Mouse (Mus musculus): Measurements from ENCODE around the gene Megf9. TPM values are rescaled to one million over a fixed set of nuclear protein-coding genes. Genes with fewer than 3 reads are reported as not detected.

Gene Megf9
- polyA plus RNA-seq, 1 experiment, result 8.9 TPM

DNA sequence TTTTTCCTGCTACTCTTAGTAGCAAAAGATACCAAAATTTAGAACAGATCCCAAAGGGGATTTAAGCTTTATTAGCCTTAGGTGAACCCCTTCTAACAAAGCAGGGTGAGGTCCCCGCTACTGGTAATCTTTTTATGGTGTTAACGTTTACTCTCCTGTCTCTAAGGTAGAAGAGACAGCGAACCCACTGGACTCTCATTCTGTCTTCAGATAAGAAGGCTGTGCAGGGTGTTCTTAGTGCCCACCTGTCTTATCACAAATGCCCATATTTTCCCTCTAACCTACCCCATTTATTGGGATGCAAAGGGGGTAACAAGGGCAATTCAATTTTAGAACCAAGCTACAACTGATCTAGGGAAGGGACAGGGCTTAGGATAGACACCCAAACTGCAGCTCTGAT, 6.2 kb downstream of the Megf9 start:
- 94% methylated on average over 3 of the region's 3 CpGs for WGBS
- H3K4me3 ChIP-seq (ENCODE audit: insufficient read depth, low read depth, low read length), result no peak overlapping the region
- H3K4me1 ChIP-seq (ENCODE audit: control insufficient read depth, insufficient read depth, low read length), result no peaks in the 10 kb centered on the region
- no peak for DNase-seq
- H3K27ac ChIP-seq (ENCODE audit: insufficient read depth, low read depth, low read length), result no peak overlapping the region
- H3K36me3 ChIP-seq (ENCODE audit: control insufficient read depth, insufficient read depth, low read length), result no peaks in the 10 kb centered on the region
- TF ChIP-seq POLR2A (IDR thresholded peaks at IDR 0.05; ENCODE audit: low read depth, low read length) (no peak), CTCF (conservative IDR thresholded peaks at IDR 0.05; ENCODE audit: insufficient read depth, insufficient read length, low read depth, low read length) (no peak)
- no peaks in the 10 kb centered on the region for H3K27me3 ChIP-seq (replicated peaks; ENCODE audit: control insufficient read depth, insufficient read depth, low read length)

DNA sequence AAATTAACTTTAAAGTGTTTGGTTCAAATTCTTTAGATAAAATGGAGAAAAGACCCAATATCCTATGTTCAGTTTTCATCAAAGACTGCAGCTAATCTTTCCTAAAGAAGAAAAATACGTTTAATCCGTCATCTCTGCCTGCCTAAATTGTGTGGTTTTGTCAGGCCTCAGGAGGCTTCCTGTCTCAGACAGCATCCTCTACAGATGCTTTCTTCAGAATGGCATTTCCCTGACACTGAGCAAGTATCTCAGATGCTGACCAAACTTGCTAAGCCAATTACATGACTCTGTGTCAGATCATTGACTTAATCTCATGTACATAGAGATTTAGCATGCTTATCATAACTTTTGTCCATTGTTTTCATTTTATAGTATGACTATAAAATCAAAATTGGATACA, 11.4 kb downstream of the Megf9 start:
- Histone ChIP-seq H3K4me3 (ENCODE audit: insufficient read depth, low read depth, low read length) (no peak overlapping the region), H3K4me1 (ENCODE audit: control insufficient read depth, insufficient read depth, low read length) (no peaks in the 10 kb centered on the region), H3K27ac (ENCODE audit: insufficient read depth, low read depth, low read length) (0 out of 2 replicates have a peak overlapping the region, but pooled peaks have one; percentile 31), H3K27me3 (replicated peaks; ENCODE audit: control insufficient read depth, insufficient read depth, low read length) (no peaks in the 10 kb centered on the region), H3K36me3 (ENCODE audit: control insufficient read depth, insufficient read depth, low read length) (no peaks in the 10 kb centered on the region)
- DNase-seq, result no peak
- TF ChIP-seq POLR2A (IDR thresholded peaks at IDR 0.05; ENCODE audit: low read depth, low read length), result no peak
- 83% methylated on average over 2 of the region's 2 CpGs for WGBS

DNA sequence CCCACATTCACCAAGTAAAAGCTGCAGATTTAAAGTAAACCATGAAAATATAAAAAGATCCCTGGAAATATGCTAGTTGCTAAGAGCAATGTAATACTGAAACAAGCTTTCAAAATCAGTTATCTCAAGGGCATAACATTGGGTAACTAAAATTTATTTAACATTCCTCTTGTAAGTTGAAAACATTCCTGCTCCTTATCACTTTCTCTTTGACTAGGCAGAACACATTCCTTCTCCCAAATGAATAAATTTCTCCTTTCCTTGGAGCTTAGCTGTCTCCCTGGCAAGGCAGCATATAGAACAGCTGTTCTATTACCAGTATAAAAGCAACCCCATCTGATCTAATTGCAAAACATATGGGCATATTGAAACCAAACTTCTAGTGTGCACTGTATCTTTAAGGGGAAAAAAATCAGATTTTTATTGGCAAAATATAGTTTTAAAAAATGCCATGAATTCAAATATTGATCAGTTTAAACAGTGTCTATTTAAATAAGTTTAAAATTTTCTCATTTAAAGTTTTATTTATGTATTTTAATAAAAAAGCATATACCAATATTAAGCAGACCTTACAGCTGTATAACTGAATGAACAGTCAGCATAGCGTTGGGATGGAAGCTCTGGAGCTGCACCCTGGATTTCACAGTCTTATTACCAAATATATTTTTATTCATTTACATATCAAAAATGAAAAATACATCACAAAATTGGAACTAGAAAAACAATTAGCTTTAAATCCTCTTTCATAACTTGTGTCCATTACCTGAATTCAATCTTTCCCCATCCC, 13.1 kb downstream of the Megf9 start:
- WGBS, result 94% methylated on average over 1 of the region's 1 CpGs
- no peak overlapping the region for H3K27ac ChIP-seq (ENCODE audit: insufficient read depth, low read depth, low read length)
- H3K27me3 ChIP-seq (replicated peaks; ENCODE audit: control insufficient read depth, insufficient read depth, low read length), result no peaks in the 10 kb centered on the region
- no peaks in the 10 kb centered on the region for H3K4me1 ChIP-seq (ENCODE audit: control insufficient read depth, insufficient read depth, low read length)
- DNase-seq, result no peak
- TF ChIP-seq CTCF (conservative IDR thresholded peaks at IDR 0.05; ENCODE audit: insufficient read depth, insufficient read length, low read depth, low read length) (no peak), POLR2A (IDR thresholded peaks at IDR 0.05; ENCODE audit: low read depth, low read length) (no peak)
- H3K36me3 ChIP-seq (ENCODE audit: control insufficient read depth, insufficient read depth, low read length), result no peaks in the 10 kb centered on the region
- no peak overlapping the region for H3K4me3 ChIP-seq (ENCODE audit: insufficient read depth, low read depth, low read length)

- H3K27ac ChIP-seq (ENCODE audit: insufficient read depth, low read depth, low read length), result no peak overlapping the region
- DNase-seq, result no peak
- H3K4me3 ChIP-seq (ENCODE audit: insufficient read depth, low read depth, low read length), result no peak overlapping the region
- H3K27me3 ChIP-seq (replicated peaks; ENCODE audit: control insufficient read depth, insufficient read depth, low read length), result no peaks in the 10 kb centered on the region
- 83% methylated on average over 1 of the region's 1 CpGs for WGBS
- no peaks in the 10 kb centered on the region; the same call in 1 of the 2 replicates for H3K4me1 ChIP-seq (ENCODE audit: control insufficient read depth, insufficient read depth, low read length)
- TF ChIP-seq CTCF (conservative IDR thresholded peaks at IDR 0.05; ENCODE audit: insufficient read depth, insufficient read length, low read depth, low read length) (no peak), POLR2A (IDR thresholded peaks at IDR 0.05; ENCODE audit: low read depth, low read length) (no peak)
- H3K36me3 ChIP-seq (ENCODE audit: control insufficient read depth, insufficient read depth, low read length), result no peaks in the 10 kb centered on the region
Measured at GRCm38 (mm10) chr4:70517646-70518045, 17.1 kb downstream of the Megf9 start.

GRCm38 (mm10) chr4:70516289-70516688, 18.5 kb downstream of the Megf9 start:
- TF ChIP-seq POLR2A (IDR thresholded peaks at IDR 0.05; ENCODE audit: low read depth, low read length) (no peak), CTCF (conservative IDR thresholded peaks at IDR 0.05; ENCODE audit: insufficient read depth, insufficient read length, low read depth, low read length) (no peak)
- DNase-seq, result no peak
- Histone ChIP-seq H3K4me1 (ENCODE audit: control insufficient read depth, insufficient read depth, low read length) (no peaks in the 10 kb centered on the region; the same call in 1 of the 2 replicates), H3K27me3 (replicated peaks; ENCODE audit: control insufficient read depth, insufficient read depth, low read length) (no peaks in the 10 kb centered on the region), H3K36me3 (ENCODE audit: control insufficient read depth, insufficient read depth, low read length) (no peaks in the 10 kb centered on the region), H3K4me3 (ENCODE audit: insufficient read depth, low read depth, low read length) (no peak overlapping the region), H3K27ac (ENCODE audit: insufficient read depth, low read depth, low read length) (no peak overlapping the region)
- 90% methylated on average over 6 of the region's 6 CpGs for WGBS

GRCm38 (mm10) chr4:70515514-70515913, 19.3 kb downstream of the Megf9 start:
- no peaks in the 10 kb centered on the region for H3K27me3 ChIP-seq (replicated peaks; ENCODE audit: control insufficient read depth, insufficient read depth, low read length)
- TF ChIP-seq CTCF (conservative IDR thresholded peaks at IDR 0.05; ENCODE audit: insufficient read depth, insufficient read length, low read depth, low read length) (no peak), POLR2A (IDR thresholded peaks at IDR 0.05; ENCODE audit: low read depth, low read length) (no peak)
- no peaks in the 10 kb centered on the region; the same call in 1 of the 2 replicates for H3K4me1 ChIP-seq (ENCODE audit: control insufficient read depth, insufficient read depth, low read length)
- no peaks in the 10 kb centered on the region for H3K36me3 ChIP-seq (ENCODE audit: control insufficient read depth, insufficient read depth, low read length)
- no peak overlapping the region for H3K27ac ChIP-seq (ENCODE audit: insufficient read depth, low read depth, low read length)
- no peak for DNase-seq
- H3K4me3 ChIP-seq (ENCODE audit: insufficient read depth, low read depth, low read length), result no peak overlapping the region

- H3K4me1 ChIP-seq (ENCODE audit: control insufficient read depth, insufficient read depth, low read length), result no peaks in the 10 kb centered on the region
- WGBS, result 84% methylated on average over 2 of the region's 2 CpGs
- no peak overlapping the region for H3K27ac ChIP-seq (ENCODE audit: insufficient read depth, low read depth, low read length)
- DNase-seq, result no peak
- no peaks in the 10 kb centered on the region for H3K27me3 ChIP-seq (replicated peaks; ENCODE audit: control insufficient read depth, insufficient read depth, low read length)
- TF ChIP-seq POLR2A (IDR thresholded peaks at IDR 0.05; ENCODE audit: low read depth, low read length) (no peak), CTCF (conservative IDR thresholded peaks at IDR 0.05; ENCODE audit: insufficient read depth, insufficient read length, low read depth, low read length) (no peak)
- H3K36me3 ChIP-seq (ENCODE audit: control insufficient read depth, insufficient read depth, low read length), result no peaks in the 10 kb centered on the region
- H3K4me3 ChIP-seq (ENCODE audit: insufficient read depth, low read depth, low read length), result no peak overlapping the region
Measured at GRCm38 (mm10) chr4:70509987-70510386, 24.8 kb downstream of the Megf9 start.

All from kidney, adult 2 months (tissue).